Mouse (Mus musculus) lung, postnatal 25 days (tissue): ENCODE measurements around the gene Gpbar1.
"Not testable (repeated sequence)": the region's sequence is repeated elsewhere in the genome, so short reads cannot be mapped to it uniquely, and the experiment has no call there.

Experiments used
- DNase-seq: peaks from one replicate; pipeline ENCODE4 v3.0.0; 2022; ENCODE audit warnings: low spot score

The Gpbar1 gene

GRCm38 (mm10) chr1:74326916-74327315 lies 48.6 kb downstream of the Gpbar1 start:
- not testable (repeated sequence) for DNase-seq
